Mouse (Mus musculus): ENCODE results near the gene Gnai3. TPM values are rescaled to one million over a fixed set of nuclear protein-coding genes. Genes with fewer than 3 reads are reported as not detected.

Gene Gnai3
- total RNA-seq, 4 experiments from 2014 or later, result 27.5 to 31.1 (median 30.1) TPM

GRCm38 (mm10) chr3:108085281-108085720 lies 60.6 kb downstream of the Gnai3 start:
- peak; percentile 84 to 85 for DNase-seq (ENCODE audit: low spot score in 2 of 2)

- no peak for DNase-seq (ENCODE audit: low spot score in 2 of 2)
These were observed 61.1 kb downstream of the Gnai3 start for GRCm38 (mm10) chr3:108084767-108085270.

DNA sequence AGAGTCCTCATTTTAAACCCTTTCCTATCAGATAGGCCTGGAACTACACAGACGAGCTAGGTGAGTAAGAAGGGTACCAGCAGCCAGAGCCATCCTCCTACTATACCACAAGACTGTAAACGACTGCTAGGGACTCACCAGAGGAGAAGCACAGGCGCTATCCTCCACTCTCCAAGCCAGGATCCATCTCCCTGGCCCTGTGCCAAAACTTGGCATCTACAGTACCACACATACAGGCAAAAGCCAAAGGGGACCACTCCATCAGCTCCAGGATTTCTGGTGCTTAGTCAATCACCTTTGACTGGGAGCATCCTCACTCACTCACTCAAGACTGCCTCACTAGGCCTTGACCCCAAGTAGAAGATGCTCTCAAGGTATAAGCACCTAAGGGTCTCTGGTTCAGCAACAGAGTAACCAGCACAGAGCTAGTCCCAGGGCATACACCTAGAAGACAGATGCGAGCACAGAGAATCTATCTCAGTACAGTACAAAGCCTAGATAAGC lies 62.0 kb downstream of the Gnai3 start:
- no peak for DNase-seq (ENCODE audit: low spot score in 2 of 2)

DNA sequence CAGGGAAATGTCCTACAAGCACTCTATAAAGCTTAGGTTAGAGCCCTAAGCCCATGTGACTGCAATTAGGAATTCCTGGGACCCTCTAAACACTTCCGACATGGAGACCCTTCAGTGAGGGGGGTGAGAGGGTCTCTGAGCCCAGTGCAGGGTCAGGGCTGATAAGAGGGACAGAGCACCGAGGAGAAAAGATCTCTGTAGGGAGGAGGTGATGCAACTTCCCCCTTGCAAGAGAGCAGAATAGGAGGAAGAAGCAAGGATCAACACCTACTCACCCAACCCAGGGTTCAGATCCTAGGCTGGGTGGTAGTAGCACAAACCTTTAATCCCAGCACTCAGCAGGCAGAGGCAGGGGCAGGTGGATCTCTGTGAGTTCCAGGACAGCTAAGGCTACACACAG lies 62.8 kb downstream of the Gnai3 start:
- DNase-seq (ENCODE audit: low spot score in 2 of 2), result no peak

DNA sequence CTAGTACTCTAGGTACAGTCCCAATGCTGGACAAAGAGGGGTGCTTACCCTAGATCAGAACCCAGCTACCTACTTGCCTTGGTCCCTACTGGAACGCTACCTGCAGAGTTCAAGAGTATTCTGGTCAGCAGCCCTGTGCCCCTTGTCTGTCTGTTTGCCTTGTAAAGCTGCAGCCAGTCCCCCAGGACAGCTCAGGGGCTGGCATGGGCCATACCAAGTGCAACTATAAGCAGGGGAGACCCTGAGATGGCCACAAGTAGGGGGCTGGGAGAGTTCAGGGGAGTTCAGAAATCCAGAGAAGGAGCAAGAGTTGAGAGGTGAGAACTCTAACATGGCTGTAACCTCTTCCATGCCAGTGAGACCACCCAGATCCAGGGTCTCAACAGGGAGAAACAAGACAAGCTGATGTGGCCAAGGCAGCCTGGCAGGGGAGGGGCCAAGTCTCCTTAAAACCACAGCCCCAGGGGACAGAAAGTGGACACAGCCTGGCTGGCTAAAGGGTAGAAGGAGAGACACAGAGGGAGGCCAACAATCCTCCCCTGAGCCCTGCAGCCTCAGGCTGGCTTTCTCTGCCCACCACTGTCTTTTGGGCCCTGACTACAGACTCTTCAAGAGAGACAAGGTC lies 63.6 kb downstream of the Gnai3 start:
- DNase-seq (ENCODE audit: low spot score in 2 of 2), result no peak

- no peak for DNase-seq (ENCODE audit: low spot score in 2 of 2)
These were observed 64.3 kb downstream of the Gnai3 start for GRCm38 (mm10) chr3:108081681-108082080.

DNA sequence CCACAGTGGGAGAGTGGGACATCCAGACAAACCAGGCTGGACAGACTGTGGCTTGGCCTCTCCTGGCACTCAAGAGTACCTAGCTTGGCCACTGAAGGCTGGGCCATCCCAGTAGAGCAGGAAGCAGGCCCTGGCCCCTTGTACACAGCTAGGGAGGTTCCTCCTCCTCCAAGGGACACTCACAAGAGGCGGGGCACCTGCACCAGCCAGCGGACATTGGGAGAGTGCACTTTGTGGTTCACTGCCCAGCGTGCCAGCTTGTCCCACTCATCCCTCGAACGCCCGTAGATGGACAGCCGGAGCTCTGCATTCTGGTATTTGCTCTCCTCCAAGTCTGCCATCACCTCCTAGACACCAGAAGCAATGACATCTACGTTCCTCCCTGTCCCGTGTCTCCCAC lies 69.1 kb downstream of the Gnai3 start:
- no peak for DNase-seq (ENCODE audit: low spot score in 2 of 2)

GRCm38 (mm10) chr3:108072983-108073569 lies 72.9 kb downstream of the Gnai3 start:
- DNase-seq (ENCODE audit: low spot score in 2 of 2), result no peak

DNA sequence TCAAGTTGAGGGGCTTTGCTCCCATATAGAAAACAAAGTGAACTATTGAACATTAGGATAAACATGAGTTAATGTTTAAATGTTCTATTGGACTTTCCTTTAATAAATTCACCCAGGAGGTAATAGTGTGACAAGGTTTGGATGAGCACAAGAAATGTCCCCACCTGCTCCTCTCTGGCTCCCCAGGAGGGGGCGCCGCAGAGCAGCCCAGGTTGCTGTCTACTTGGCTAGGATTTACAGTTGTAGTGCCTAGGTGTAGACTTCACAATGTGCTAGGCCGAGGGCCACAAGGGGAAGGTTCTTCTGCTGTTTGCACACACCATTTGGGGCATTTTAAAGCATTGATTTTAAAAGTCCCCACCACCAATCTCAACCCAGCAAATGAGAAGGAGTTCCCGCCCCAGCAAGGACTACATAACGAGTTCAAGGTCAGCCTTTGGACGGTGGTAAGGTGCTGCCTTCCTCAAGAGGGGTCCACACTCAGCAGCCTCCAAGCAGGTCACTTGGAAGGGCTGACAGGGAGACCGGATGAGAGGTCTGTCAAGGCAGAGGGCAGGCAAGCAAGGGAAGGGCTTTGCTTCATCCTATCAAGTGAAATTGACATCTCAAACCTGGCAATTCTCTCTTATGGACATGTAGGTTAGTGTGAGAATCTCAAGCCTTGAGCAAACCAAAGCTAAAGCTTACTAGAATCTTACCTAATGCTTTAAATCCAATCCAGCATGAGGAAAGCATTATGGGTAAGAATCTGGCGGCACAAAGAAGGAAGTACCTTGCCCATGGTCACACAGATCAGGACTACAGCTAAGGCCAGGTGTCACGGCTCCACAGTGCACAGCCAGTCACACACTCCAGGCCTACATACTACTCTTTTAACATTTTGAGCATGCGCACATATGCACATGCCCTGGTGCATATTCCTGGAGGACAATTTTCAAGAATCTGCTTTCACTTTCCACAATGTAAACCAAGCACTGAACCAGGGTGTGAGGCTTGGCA lies 75.4 kb downstream of the Gnai3 start:
- DNase-seq (ENCODE audit: low spot score in 2 of 2), result peak in 1 of 2 experiments; percentile 61

GRCm38 (mm10) chr3:108069231-108069870 lies 76.6 kb downstream of the Gnai3 start:
- DNase-seq (ENCODE audit: low spot score in 2 of 2), result no peak

DNA sequence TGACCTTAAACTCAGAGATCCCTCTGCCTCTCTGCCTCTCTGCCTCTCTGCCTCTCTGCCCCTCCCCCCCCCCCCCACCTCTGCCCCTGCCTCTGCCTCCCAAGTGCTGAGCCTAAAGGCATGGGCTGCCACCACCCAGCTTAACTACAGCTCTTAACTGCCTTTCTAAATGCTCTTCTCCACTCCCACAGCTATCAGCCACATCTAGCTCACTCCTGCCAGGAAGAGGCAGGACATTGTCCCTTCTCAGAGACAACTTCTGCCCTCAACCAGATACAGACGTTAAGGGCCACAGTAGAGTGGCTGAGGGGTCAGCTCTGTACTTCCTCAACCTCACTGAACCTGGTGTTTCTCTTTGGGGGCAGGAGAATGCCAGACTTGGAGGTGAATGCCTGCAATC lies 77.1 kb downstream of the Gnai3 start:
- no peak for DNase-seq (ENCODE audit: low spot score in 2 of 2)

DNA sequence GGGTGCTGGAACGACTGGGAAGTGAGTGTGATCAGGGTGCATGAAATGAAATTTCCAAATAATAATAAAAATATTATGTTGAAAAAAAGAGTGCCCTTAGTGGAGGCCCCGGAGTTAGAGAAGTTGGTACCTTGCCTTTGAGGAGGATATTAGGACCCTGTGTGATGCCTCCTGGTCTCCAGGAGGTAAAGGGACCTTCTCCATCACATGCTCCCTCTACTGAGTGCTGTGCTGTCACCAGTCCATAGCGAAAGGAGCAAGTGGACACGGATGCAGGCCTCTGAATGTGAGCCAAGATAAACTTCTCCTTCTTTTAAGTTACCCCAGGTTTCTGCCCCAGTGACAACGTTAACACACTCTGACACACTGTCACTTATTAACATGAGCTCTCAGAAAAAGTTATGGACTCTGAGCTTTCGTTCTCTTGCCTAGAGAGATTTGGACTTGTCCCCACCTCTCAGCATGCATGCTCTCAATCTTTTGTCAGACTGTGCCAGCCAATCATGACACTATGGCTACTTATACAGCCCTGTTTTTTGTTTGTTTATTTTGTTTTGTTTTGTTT lies 78.5 kb downstream of the Gnai3 start:
- DNase-seq (ENCODE audit: low spot score in 2 of 2), result no peak

GRCm38 (mm10) chr3:108065551-108065950 lies 80.4 kb downstream of the Gnai3 start:
- DNase-seq (ENCODE audit: low spot score in 2 of 2), result no peak

DNA sequence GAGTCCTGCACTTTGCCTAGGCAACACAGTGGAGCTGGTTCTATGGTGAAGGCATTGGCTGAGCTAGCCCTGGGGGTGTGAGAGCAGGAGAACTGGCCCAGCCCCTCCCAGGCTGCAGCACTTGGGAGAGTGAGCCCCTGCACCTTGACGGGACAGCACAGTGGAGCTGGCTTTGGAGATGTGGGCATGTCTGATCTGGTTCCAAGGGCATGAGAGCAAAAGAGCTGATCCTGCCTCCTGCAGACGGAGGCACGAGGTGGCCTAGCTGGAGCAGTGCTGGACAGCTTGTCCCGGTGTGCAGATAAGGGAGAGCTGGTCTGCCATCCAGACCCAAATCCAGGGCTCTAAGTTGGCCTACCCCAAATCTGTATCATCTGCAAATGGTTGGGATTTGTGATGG lies 81.3 kb downstream of the Gnai3 start:
- no peak for DNase-seq (ENCODE audit: low spot score in 2 of 2)

DNA sequence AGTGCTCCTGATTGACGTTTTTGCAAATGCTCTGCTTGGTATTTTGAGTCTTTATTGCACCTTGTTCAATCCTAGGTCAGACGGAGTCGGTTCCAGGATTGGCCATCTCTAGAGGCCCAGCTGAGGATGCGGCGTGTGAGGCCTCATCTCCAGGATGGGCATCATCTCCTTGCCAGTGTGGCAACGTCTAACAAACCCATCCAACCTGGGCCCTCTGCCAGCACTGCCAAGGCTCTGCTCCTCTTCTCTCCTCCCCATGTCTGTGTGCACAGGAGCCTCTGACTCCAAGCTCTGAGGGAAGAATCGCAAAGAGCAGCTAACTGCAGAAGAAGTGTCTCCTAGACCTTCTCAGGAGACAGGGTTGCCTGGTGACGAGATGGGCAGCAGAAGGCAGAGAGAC lies 83.3 kb downstream of the Gnai3 start:
- no peak for DNase-seq (ENCODE audit: low spot score in 2 of 2)

- peak in 1 of 2 experiments; percentile 59 for DNase-seq (ENCODE audit: low spot score in 2 of 2)
These were observed 84.5 kb downstream of the Gnai3 start for GRCm38 (mm10) chr3:108061420-108061819.

Other genes starting within 250 kb of the Gnai3 start
- 100 to 1,000 TPM; 147 to 158 (median 155) TPM for gene Gstm7, start 214.3 kb downstream of the Gnai3 start, total RNA-seq (2022)
- 10 to 100 TPM; 15.9 to 20.0 (median 17.4) TPM for gene Gstm6, start 202.4 kb downstream of the Gnai3 start, total RNA-seq (2022)
- not detected for gene Gstm3, start 176.9 kb downstream of the Gnai3 start, total RNA-seq (2022)
- 1 to 10 TPM; 3.1 to 5.0 (median 4.0) TPM for gene Gstm2, start 159.7 kb downstream of the Gnai3 start, total RNA-seq (2022)
- gene Gstm1, start 128.2 kb downstream of the Gnai3 start, total RNA-seq (2022), result 100 to 1,000 TPM; 329 to 421 (median 351) TPM
- gene Gstm4, start 101.3 kb downstream of the Gnai3 start, total RNA-seq (2022), result 10 to 100 TPM; 11.1 to 14.4 (median 13.4) TPM
- gene Ampd2, start 59.5 kb downstream of the Gnai3 start, total RNA-seq (2022), result 10 to 100 TPM; 64.2 to 82.5 (median 74.0) TPM
- gene Gnat2, start 53.4 kb downstream of the Gnai3 start, total RNA-seq (2022), result under 1 TPM in 1 of 4 experiments, not detected in 3; 0.61 TPM
- gene Gpr61, start 8.7 kb upstream of the Gnai3 start, total RNA-seq (2022), result 10 to 100 TPM; 15.8 to 17.2 (median 17.0) TPM
- gene Amigo1, start 40.2 kb upstream of the Gnai3 start, total RNA-seq (2022), result 10 to 100 TPM; 61.9 to 71.8 (median 68.3) TPM
- gene Cyb561d1, start 55.1 kb upstream of the Gnai3 start, total RNA-seq (2022), result 10 to 100 TPM; 15.7 to 21.2 (median 18.9) TPM
- gene Atxn7l2, start 64.8 kb upstream of the Gnai3 start, total RNA-seq (2022), result 10 to 100 TPM; 23.1 to 36.3 (median 29.6) TPM
- 1 to 10 TPM; 2.1 to 3.8 (median 2.8) TPM for gene Sypl2, start 80.5 kb upstream of the Gnai3 start, total RNA-seq (2022)
- 10 to 100 TPM; 75.1 to 78.6 (median 77.7) TPM for gene Psma5, start 110.8 kb upstream of the Gnai3 start, total RNA-seq (2022)
- gene Sort1, start 137.9 kb upstream of the Gnai3 start, total RNA-seq (2022), result 100 to 1,000 TPM; 329 to 381 (median 353) TPM
- gene Mybphl, start 218.8 kb upstream of the Gnai3 start, total RNA-seq (2022), result 1 to 10 TPM in 2 of 4 experiments, under 1 TPM in 2; 0.52 to 1.8 (median 0.83) TPM
- gene Psrc1, start 237.7 kb upstream of the Gnai3 start, total RNA-seq (2022), result 10 to 100 TPM; 17.0 to 27.2 (median 22.9) TPM